Mouse (Mus musculus): ENCODE results near the gene Pih1d1.

GRCm38 (mm10) chr7:45118336-45118735, 35.8 kb upstream of the Pih1d1 start:
- TF ChIP-seq CTCF (IDR thresholded peaks at IDR 0.05; ENCODE audit: insufficient read depth, low read length): no peak
- no peak for TF ChIP-seq POLR2A (IDR thresholded peaks at IDR 0.05; ENCODE audit: borderline replicate concordance, extremely low read depth, low read depth, low read length)
